Mouse (Mus musculus): Measurements from ENCODE around the gene Itgb3bp.

Itgb3bp gene

GRCm38 (mm10) chr4:99929613-99930517 is at the start of gene Itgb3bp:
TSS of gene Itgb3bp (minus strand) at chr4:99929813.
- peak; percentile 80 for DNase-seq (ENCODE audit: extremely low spot score, low spot score)

GRCm38 (mm10) chr4:99979326-99979725 is 49.7 kb upstream of the Itgb3bp start:
- no peak for DNase-seq (ENCODE audit: extremely low spot score, low spot score)

- DNase-seq (ENCODE audit: extremely low spot score, low spot score) = no peak
Observed at GRCm38 (mm10) chr4:99974375-99974774, 44.8 kb upstream of the Itgb3bp start.

DNA sequence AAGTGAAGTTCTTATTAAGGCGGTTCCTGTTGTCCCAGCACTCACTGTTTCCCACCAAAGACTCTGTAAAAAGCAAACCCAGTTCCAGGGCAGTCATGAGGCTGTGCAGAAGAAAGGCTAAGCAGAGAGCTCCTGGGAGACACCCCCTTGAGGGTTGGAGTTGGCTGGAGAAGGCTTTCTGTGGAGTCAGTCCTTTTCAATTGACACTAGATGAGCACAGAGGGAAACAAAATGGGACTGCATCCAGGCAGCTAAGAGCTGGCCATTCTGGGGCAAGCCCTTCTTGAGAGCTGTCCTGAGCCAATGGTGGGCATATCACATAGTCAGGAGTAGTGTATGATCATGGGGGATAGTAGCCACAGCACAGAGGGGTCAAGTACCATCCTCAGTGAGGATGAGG is 44.3 kb upstream of the Itgb3bp start:
- no peak for DNase-seq (ENCODE audit: extremely low spot score, low spot score)

GRCm38 (mm10) chr4:99972886-99973285 is 43.3 kb upstream of the Itgb3bp start:
- no peak for DNase-seq (ENCODE audit: extremely low spot score, low spot score)

DNA sequence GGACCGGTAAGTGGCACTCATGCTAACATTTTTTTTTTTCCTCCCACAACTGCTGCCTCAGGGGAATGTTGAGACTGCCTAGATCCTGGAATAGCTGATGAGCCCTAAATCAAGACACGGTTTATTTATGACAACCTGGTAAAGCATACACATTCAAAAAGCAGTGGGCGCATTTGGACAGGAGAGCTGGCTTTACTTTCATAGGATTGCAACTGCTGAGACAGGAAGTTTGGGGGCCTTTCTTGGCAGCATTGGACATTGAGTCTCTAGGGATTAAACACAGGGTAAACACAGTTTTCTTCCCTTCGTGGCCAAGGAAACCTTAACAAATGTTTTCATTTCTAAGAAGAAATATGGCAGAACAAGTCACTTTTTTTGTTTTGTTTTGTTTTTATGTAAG is 40.5 kb upstream of the Itgb3bp start:
- no peak for DNase-seq (ENCODE audit: extremely low spot score, low spot score)

DNA sequence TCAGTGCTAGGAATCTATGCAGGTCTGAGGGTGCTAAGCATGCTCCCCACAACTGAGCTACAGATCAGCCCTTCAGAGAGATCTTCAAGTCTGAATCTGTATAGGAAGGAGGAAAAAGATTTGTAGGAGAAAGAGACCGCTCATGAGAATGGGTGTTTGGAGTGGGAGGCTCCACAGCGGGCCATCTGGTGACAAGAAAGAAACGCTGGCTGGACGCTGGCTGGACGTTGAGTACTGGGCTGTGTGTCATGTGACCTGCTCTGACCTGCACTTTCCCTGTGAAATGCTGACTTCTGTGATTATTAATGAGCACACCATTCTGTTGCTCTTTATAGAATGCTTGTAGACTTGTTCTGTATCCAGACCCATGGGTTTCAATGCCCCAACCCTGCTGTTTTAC is 39.7 kb upstream of the Itgb3bp start:
- peak; percentile 39 for DNase-seq (ENCODE audit: extremely low spot score, low spot score)

DNA sequence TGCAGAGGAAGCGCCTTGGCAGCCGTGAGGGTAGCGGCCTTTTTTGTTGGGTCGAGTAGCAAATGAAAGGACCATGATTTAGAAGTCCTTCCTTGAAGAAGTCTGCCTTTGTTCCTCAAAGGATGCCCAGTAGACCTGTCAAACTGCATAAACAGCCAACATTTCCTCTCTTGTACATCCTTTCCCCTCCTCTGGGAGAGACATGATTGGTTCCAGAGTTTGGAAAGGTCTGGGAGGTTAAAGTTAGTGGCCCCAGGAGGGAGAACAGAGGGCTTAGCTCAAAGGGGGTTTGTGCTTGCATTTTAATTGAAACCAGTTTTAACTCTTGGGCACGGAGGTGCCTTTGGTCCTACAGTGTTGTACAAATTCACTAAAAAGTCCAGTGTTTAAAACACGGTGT is 36.9 kb upstream of the Itgb3bp start:
- no peak for DNase-seq (ENCODE audit: extremely low spot score, low spot score)

GRCm38 (mm10) chr4:99959308-99959707 is 29.7 kb upstream of the Itgb3bp start:
- no peak for DNase-seq (ENCODE audit: extremely low spot score, low spot score)

GRCm38 (mm10) chr4:99958084-99958815 is 28.6 kb upstream of the Itgb3bp start:
- no peak for DNase-seq (ENCODE audit: extremely low spot score, low spot score)

GRCm38 (mm10) chr4:99957186-99957585 is 27.6 kb upstream of the Itgb3bp start:
- no peak for DNase-seq (ENCODE audit: extremely low spot score, low spot score)

GRCm38 (mm10) chr4:99955396-99955795 is 25.8 kb upstream of the Itgb3bp start:
- DNase-seq (ENCODE audit: extremely low spot score, low spot score) = no peak

- no peak for DNase-seq (ENCODE audit: extremely low spot score, low spot score)
Observed at GRCm38 (mm10) chr4:99953904-99954303, 24.3 kb upstream of the Itgb3bp start.

DNA sequence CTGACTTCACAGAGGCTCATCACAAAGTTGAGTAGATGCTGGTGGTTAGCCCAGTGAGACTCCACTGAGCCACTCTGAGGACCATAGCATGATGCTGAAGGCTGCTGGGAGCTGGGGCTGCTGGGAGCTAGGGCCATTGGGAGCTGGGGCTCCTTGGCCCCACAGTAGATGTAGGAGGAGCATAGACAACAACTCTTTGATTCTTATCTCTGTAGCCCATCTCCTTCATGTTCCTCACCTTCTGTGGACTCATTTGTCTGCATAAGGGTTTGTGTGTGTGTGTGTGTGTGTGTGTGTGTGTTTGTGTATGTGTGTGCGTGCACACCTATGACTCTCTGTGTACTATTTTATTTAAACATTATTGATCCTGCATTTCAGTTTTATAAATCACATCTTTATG is 18.3 kb upstream of the Itgb3bp start:
- DNase-seq (ENCODE audit: extremely low spot score, low spot score) = no peak

GRCm38 (mm10) chr4:99947192-99947591 is 17.6 kb upstream of the Itgb3bp start:
- no peak for DNase-seq (ENCODE audit: extremely low spot score, low spot score)

DNA sequence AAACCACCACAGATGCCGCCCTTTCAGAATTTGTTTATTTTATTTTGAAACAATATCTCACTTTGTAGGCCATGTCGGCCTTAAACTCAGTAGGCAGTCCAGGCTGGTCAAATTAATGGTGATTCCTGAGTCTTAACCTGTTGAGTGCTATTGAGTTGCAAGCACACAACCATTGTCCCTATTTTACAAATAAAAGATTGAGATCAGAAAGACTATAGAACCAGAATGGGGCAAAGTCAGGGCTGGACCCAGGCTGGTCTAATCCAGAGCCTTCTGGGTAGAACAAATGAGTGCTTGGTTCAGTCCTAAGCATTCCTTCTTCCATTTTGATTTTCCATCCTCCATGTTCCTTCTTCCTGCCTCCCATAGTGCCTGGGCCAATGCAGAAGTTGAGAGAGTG is 16.9 kb upstream of the Itgb3bp start:
- DNase-seq (ENCODE audit: extremely low spot score, low spot score) = no peak

DNA sequence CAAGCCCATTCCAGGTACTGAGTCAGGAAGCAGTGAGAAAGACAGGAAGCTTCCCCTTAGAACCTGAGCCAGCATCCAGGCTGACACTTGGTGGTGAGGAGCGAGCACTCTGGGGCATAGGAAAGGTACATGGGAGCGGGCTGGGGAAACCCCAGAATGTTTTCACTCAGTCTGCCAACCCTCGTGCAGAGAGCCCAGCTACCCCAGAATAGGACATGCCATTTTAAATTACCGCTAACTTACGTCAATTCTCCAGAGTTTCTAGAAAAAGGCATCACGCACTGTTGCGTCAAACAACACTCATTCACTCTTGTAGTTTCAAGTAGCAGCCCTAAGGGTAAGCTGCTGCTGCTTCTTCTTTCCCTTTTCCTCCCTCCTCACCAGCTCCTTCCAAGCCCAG is 15.4 kb upstream of the Itgb3bp start:
- DNase-seq (ENCODE audit: extremely low spot score, low spot score) = no peak

DNA sequence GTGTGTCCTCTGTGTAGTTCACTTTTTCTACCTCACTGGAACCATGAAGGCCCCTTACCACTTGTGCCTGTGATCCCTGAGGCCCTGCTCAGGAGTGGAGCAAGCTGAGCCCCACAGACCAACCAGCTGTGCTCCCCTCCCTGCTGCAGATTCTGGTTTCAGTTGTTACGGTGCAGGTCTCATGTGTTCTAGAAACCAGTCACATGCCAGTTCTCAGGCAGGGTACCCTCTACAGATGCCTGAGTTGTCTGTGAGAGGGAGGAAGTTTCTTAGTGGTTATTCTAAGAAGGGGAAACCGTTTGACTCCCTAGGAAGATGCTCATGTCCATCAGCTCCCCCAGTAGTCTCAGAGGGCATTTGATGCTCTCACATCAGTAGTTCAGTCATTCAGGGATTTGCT is 15.0 kb upstream of the Itgb3bp start:
- DNase-seq (ENCODE audit: extremely low spot score, low spot score) = no peak

DNA sequence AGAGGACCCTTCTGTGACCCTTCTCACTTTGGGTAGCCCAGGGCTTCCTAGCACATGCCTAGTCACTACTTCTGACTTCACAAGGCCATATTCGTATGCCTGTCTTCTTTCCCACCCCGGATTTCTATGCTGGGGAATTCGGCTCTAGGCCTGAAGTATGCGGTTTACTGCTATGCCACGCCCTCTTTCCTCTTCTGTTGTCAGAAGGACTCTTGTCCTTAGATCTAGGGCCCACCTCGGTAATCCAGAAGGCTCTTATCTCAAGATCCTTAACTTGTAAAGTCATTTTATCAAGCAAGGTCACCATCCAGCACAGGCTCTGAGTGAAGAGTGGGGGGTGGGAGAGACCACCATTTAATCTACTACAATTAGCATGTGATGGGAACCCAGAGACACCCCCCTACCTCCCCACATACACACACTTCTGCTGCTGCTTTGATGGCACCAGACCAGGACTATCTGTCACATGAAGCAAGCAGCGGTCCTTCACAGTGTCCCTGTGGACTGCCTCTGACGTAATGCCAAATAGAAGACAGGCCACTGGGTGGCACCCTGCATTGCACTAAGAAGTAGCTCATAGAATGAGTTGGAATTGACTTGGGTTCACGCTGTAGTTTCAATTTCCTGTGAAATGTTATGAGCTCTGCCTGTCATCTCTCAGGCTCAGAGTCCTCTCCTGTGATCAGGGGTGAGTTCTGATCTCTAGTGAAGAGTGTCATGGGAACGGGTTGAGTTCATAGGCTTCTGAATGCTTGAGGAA is 12.2 kb upstream of the Itgb3bp start:
- DNase-seq (ENCODE audit: extremely low spot score, low spot score) = no peak

- DNase-seq (ENCODE audit: extremely low spot score, low spot score) = no peak
Observed at GRCm38 (mm10) chr4:99939711-99940505, 10.3 kb upstream of the Itgb3bp start.

DNA sequence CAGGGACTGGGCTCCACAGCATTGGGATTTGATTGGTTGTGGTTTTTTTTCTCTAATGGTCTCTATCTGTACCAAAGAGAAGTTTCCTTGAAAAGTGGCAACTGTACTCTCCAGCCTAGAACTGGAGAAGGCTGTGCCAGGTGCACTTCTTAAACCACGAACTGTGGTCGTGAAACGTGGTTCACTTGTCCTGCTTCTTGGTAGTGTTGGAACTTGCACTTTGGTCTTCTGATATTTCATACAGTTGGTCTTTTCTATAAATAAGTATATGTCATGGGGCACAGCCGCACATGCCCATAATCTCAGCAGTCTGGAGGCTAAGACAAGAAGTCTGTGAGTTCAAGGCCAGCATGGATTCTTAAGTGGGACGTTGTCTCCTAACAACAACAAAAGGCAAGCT is 6.7 kb upstream of the Itgb3bp start:
- no peak for DNase-seq (ENCODE audit: extremely low spot score, low spot score)
